Mouse (Mus musculus): ENCODE results near the gene Tex46. TPM values are rescaled to one million over a fixed set of nuclear protein-coding genes. Genes with fewer than 3 reads are reported as not detected.

The Tex46 gene
- not detected for total RNA-seq (2023)

DNA sequence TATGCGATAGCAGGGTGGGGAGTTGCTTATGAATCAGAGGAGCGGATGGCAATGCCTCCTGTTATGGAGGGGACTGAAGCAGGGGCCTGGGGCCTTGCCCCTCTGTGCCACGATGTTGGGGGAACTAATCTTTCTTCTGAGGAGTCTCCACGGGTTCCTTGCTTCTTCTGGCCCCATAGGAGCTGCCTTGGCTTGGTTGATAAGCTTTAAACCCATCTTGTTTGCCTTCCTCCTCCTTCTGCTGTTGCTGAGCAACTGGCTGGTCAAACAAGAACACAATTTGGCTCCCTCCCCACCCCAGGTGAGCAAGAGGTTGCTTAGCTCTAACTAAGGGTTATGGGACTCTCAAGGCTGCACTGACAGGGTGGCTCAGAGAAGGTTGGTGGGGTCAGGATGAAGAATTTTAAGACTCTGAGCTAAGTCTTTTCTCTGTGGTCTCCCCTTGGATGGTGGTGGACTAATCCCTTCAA, at the start of gene Tex46:
Gene Tex46, plus strand, starts transcription at position 51 of the 470 bp plus-strand sequence.

GRCm38 (mm10) chr4:136602568-136602967, 7.7 kb upstream of the Tex46 start, which contains the start of gene Kdm1a:
Gene Kdm1a, minus strand, starts transcription at chr4:136602723.

DNA sequence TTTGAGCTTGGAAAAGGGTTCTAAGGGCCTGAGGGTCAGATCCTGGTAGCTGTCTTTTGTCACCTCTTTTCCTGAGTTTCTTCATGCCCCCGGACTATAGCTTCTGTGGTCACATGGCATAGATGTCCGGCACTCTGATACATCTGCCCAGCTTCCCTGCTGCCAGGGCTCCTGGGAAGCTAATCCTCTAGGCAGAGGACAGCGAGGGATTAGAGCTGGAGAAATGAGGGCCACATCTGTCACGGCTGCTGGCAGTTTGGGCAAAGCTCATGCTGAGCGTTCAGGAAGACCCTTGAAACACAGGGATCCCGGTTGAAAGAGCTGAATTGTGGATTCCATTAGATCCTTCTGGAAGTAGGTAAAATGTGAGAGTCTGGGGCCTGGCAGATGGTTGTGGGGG, 12.2 kb downstream of the Tex46 start, which contains the start of gene Lactbl1:
Gene Lactbl1, plus strand, starts transcription at position 234 of the 400 bp plus-strand sequence.

Other genes with a start within 250 kb of the Tex46 start
- gene Htr1d, start 186.9 kb upstream of the Tex46 start, total RNA-seq (2023), result not detected
- not detected for gene 6030445D17Rik, start 148.2 kb upstream of the Tex46 start, total RNA-seq (2023)
- gene Luzp1, start 140.7 kb upstream of the Tex46 start, total RNA-seq (2023), result 1 to 10 TPM in 1 of 2 experiments, under 1 TPM in 1; 0.64 to 1.8 TPM
- 10 to 100 TPM; 66.8 to 72.6 TPM for gene Kdm1a, start 7.7 kb upstream of the Tex46 start, total RNA-seq (2023)
- not detected for gene Lactbl1, start 12.2 kb downstream of the Tex46 start, total RNA-seq (2023)
- not detected for gene Ephb2, start 225.6 kb downstream of the Tex46 start, total RNA-seq (2023)

All from B cell, adult 67 days (primary cell).